Mouse (Mus musculus): ENCODE data around the gene Unc5a. TPM values are rescaled to one million over a fixed set of nuclear protein-coding genes. Genes with fewer than 3 reads are reported as not detected.

Unc5a gene
- total and polyA plus RNA-seq, 3 experiments, result 0.02 TPM; not detected in 2

DNA sequence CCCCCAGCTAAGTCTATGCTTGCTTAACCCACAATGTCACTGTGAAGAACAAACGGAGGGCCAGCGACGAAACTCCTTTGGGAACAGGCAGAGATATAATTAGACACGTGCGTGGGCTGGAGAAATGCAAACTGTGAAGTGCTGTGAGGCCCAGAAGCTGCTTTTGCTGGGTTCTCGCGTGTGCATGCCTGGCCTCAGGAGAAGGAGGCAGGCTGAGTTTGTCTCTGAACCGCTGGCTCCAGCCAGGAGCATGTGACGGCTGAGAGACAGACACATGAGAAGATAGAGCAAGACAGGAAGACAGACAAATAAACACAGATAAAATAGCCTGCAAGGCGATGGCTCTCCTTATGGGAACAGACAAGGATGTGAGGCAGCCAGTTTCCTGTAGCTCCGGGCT, 11.3 kb upstream of the Unc5a start:
- H3K27me3 ChIP-seq (ENCODE audit: insufficient read depth, low read length), result peaks cover 4% of the 10 kb centered on the region; the same call in 1 of the 2 replicates
- no peaks in the 10 kb centered on the region for H3K36me3 ChIP-seq (replicated peaks)
- TF ChIP-seq GATA2 (IDR thresholded peaks at IDR 0.05; ENCODE audit: borderline replicate concordance, low read depth, low read length) (no peak), TAL1 (conservative IDR thresholded peaks at IDR 0.05; ENCODE audit: low read depth, low read length) (no peak), CTCF (IDR thresholded peaks at IDR 0.05; ENCODE audit: low read depth, low read length) (no peak), GATA1 (IDR thresholded peaks at IDR 0.05; ENCODE audit: borderline replicate concordance, low read length) (no peak), POLR2AphosphoS5 (IDR thresholded peaks at IDR 0.05; ENCODE audit: insufficient replicate concordance, low read depth, low read length) (no peak)
- H3K4me1 ChIP-seq (ENCODE audit: insufficient read depth, low read depth, low read length), result no peaks in the 10 kb centered on the region
- no peak overlapping the region for H3K4me3 ChIP-seq (ENCODE audit: low read depth, low read length)
- ATAC-seq (ENCODE audit: extremely low read depth, insufficient number of reproducible peaks, low FRiP score, poor library complexity, severe bottlenecking) (no peak), DNase-seq (ENCODE audit: low spot score) (no peak)
- H3K9me3 ChIP-seq (replicated peaks), result no peaks in the 10 kb centered on the region

DNA sequence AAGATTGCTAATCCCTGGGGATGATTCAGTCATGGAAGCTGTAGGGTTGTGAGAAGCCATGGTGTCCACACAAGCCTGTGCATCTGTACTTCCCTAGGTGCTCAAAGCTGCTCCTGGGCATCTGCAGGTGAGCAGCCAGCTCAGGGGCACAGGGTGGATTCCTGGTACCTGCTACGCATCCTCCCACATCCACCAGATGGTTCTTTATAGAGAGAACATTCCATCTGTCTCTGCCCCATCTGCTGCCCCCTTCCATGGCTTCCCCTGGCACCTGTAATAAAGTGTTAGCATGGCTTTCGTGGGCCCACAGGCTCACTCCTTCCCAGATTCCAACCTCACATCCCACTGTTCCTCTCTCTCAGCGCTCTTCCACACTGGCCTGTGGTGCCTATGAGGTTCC, 10.7 kb upstream of the Unc5a start:
- H3K9me3 ChIP-seq (replicated peaks), result no peaks in the 10 kb centered on the region
- no peak for TF ChIP-seq POLR2AphosphoS5 (IDR thresholded peaks at IDR 0.05; ENCODE audit: insufficient replicate concordance, low read depth, low read length)
- no peak for TF ChIP-seq GATA1 (IDR thresholded peaks at IDR 0.05; ENCODE audit: borderline replicate concordance, low read length)
- no peak for TF ChIP-seq GATA2 (IDR thresholded peaks at IDR 0.05; ENCODE audit: borderline replicate concordance, low read depth, low read length)
- TF ChIP-seq TAL1 (conservative IDR thresholded peaks at IDR 0.05; ENCODE audit: low read depth, low read length), result no peak
- no peak for TF ChIP-seq CTCF (IDR thresholded peaks at IDR 0.05; ENCODE audit: low read depth, low read length)
- no peaks in the 10 kb centered on the region for H3K36me3 ChIP-seq (replicated peaks)
- ATAC-seq (ENCODE audit: extremely low read depth, insufficient number of reproducible peaks, low FRiP score, poor library complexity, severe bottlenecking) (no peak), DNase-seq (ENCODE audit: low spot score) (no peak)
- no peak overlapping the region for H3K4me3 ChIP-seq (ENCODE audit: low read depth, low read length)
- no peaks in the 10 kb centered on the region for H3K4me1 ChIP-seq (ENCODE audit: insufficient read depth, low read depth, low read length)
- peaks cover 3% of the 10 kb centered on the region; the same call in 1 of the 2 replicates for H3K27me3 ChIP-seq (ENCODE audit: insufficient read depth, low read length)

DNA sequence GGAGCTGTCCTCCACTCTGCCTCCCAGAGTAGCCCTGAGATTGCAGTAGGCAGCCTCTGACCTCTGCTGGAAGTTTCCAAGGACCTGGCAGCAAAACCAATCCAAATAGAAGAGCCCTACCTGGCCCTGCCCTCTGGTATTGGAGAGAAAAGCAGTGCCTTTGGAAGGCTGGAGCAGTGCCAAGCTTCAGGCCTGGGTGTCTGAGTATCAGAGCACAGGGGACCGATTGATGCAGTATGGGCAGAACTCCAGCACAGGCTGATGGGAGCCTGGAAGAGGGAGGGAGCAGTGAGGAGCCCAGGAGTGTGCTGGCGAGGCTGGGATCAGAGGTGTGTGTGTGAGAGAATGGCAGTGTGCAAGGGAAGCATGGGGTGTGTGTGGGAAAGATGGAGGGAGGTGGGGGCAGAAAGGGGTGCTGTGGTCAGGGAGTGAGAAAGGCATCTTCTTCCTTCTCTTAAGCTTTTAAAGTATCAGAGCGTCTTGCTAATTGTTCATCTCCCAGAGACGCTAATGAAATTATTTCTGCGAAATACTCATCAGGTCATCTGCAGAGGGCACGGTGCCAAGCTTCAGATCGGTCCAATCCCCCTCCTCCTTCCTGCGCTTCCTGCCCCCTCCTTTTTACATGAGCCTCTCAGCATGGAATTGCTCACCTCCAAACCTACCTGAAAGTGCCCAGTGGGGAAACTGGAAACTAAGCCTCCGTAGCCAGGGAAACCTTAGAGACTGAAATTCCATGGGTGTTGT, 4.6 kb upstream of the Unc5a start:
- Histone ChIP-seq H3K4me1 (ENCODE audit: insufficient read depth, low read depth, low read length) (no peaks in the 10 kb centered on the region), H3K27me3 (ENCODE audit: insufficient read depth, low read length) (no peaks in the 10 kb centered on the region), H3K9me3 (replicated peaks) (peaks cover 10% of the 10 kb centered on the region), H3K4me3 (ENCODE audit: low read depth, low read length) (no peak overlapping the region), H3K36me3 (replicated peaks) (no peaks in the 10 kb centered on the region)
- DNase-seq (ENCODE audit: low spot score), result no peak
- TF ChIP-seq GATA1 (IDR thresholded peaks at IDR 0.05; ENCODE audit: borderline replicate concordance, low read length) (no peak), CTCF (IDR thresholded peaks at IDR 0.05; ENCODE audit: low read depth, low read length) (no peak), GATA2 (IDR thresholded peaks at IDR 0.05; ENCODE audit: borderline replicate concordance, low read depth, low read length) (no peak)
- ATAC-seq (ENCODE audit: extremely low read depth, insufficient number of reproducible peaks, low FRiP score, poor library complexity, severe bottlenecking), result no peak

DNA sequence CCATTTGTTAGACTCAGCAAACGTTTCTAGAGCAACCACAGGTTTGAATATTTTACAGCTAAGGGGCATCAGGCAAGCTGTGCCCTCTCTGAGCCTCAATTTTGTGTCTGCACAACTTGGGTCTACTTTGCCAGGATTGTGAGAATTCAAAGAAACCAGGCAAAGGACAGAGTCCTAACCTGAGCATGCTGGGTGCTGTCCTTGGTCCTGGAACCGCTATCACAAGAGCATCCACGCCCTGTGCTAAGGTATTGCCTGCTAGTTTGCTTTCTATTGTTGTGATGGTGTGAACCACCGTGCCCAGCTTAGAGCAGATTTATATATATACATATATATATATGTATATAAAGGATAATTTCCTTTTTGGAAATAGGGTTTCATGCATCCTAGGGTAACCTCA, 3.9 kb upstream of the Unc5a start:
- DNase-seq (ENCODE audit: low spot score), result peak; percentile 30
- Histone ChIP-seq H3K9me3 (replicated peaks) (peaks cover 12% of the 10 kb centered on the region), H3K4me3 (ENCODE audit: low read depth, low read length) (no peak overlapping the region), H3K36me3 (replicated peaks) (no peaks in the 10 kb centered on the region), H3K27me3 (ENCODE audit: insufficient read depth, low read length) (no peaks in the 10 kb centered on the region), H3K4me1 (ENCODE audit: insufficient read depth, low read depth, low read length) (no peaks in the 10 kb centered on the region)
- no peak for ATAC-seq (ENCODE audit: extremely low read depth, insufficient number of reproducible peaks, low FRiP score, poor library complexity, severe bottlenecking)
- no peak for TF ChIP-seq GATA2 (IDR thresholded peaks at IDR 0.05; ENCODE audit: borderline replicate concordance, low read depth, low read length)
- TF ChIP-seq GATA1 (IDR thresholded peaks at IDR 0.05; ENCODE audit: borderline replicate concordance, low read length), result no peak
- no peak for TF ChIP-seq CTCF (IDR thresholded peaks at IDR 0.05; ENCODE audit: low read depth, low read length)
- no peak for TF ChIP-seq TAL1 (conservative IDR thresholded peaks at IDR 0.05; ENCODE audit: low read depth, low read length)
- no peak for TF ChIP-seq POLR2AphosphoS5 (IDR thresholded peaks at IDR 0.05; ENCODE audit: insufficient replicate concordance, low read depth, low read length)

DNA sequence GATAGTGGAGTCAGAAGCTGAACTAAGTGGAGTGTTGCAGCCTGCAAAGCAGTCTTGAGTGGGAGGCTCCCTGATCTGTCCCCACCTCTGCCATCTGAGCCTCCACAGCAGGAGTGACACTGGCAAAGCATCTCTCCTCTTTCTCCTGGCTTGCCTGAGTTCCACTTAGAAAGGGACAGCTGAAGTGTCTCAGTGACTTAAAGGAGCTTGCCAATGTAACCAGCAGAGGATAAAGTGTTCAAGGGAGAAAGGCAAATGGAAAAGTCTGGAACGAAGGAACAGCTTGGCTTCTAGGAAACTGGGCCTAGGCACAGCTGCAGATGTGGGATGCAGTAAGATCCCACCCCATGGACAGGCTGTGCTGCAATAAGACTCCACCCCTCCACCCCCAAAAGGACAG, 2.8 kb upstream of the Unc5a start:
- no peaks in the 10 kb centered on the region for H3K4me1 ChIP-seq (ENCODE audit: insufficient read depth, low read depth, low read length)
- no peaks in the 10 kb centered on the region for H3K27me3 ChIP-seq (ENCODE audit: insufficient read depth, low read length)
- no peak overlapping the region for H3K4me3 ChIP-seq (ENCODE audit: low read depth, low read length)
- peaks cover 12% of the 10 kb centered on the region for H3K9me3 ChIP-seq (replicated peaks)
- H3K36me3 ChIP-seq (replicated peaks), result no peaks in the 10 kb centered on the region
- no peak for TF ChIP-seq GATA2 (IDR thresholded peaks at IDR 0.05; ENCODE audit: borderline replicate concordance, low read depth, low read length)
- no peak for TF ChIP-seq GATA1 (IDR thresholded peaks at IDR 0.05; ENCODE audit: borderline replicate concordance, low read length)
- no peak for TF ChIP-seq CTCF (IDR thresholded peaks at IDR 0.05; ENCODE audit: low read depth, low read length)
- no peak for TF ChIP-seq TAL1 (conservative IDR thresholded peaks at IDR 0.05; ENCODE audit: low read depth, low read length)
- DNase-seq (ENCODE audit: low spot score), result no peak
- ATAC-seq (ENCODE audit: extremely low read depth, insufficient number of reproducible peaks, low FRiP score, poor library complexity, severe bottlenecking), result no peak

DNA sequence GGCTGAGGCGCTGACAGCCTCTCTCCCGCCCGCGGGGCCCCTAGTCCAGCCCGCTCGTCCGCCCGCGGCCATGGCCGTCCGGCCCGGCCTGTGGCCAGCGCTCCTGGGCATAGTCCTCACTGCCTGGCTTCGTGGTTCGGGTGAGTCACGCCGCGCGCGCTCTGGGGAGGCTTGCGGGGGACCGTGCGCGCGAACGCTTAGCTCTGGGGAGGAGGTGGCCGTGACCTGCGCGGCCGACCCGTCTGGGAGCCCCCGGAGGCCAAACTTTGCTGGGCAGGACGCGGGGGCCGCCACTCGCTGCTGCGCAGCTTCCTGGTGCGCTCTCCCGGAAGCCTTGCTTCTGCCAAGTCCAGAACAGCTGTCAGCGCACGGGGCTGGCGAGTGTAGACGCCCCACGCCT, 381 bp downstream of the Unc5a start:
- Histone ChIP-seq H3K36me3 (replicated peaks) (no peaks in the 10 kb centered on the region), H3K9me3 (replicated peaks) (peaks cover 12% of the 10 kb centered on the region), H3K4me1 (ENCODE audit: insufficient read depth, low read depth, low read length) (no peaks in the 10 kb centered on the region), H3K27me3 (ENCODE audit: insufficient read depth, low read length) (no peaks in the 10 kb centered on the region), H3K4me3 (ENCODE audit: low read depth, low read length) (no peak overlapping the region)
- DNase-seq (ENCODE audit: low spot score), result no peak
- ATAC-seq (ENCODE audit: extremely low read depth, insufficient number of reproducible peaks, low FRiP score, poor library complexity, severe bottlenecking), result no peak
- TF ChIP-seq GATA1 (IDR thresholded peaks at IDR 0.05; ENCODE audit: borderline replicate concordance, low read length) (no peak), GATA2 (IDR thresholded peaks at IDR 0.05; ENCODE audit: borderline replicate concordance, low read depth, low read length) (no peak), POLR2AphosphoS5 (IDR thresholded peaks at IDR 0.05; ENCODE audit: insufficient replicate concordance, low read depth, low read length) (no peak), TAL1 (conservative IDR thresholded peaks at IDR 0.05; ENCODE audit: low read depth, low read length) (no peak), CTCF (IDR thresholded peaks at IDR 0.05; ENCODE audit: low read depth, low read length) (no peak)
